Mouse (Mus musculus) liver, embryonic 13.5 days (tissue): ENCODE data around the gene Zfp963. TPM values are rescaled to one million over a fixed set of nuclear protein-coding genes. Genes with fewer than 3 reads are reported as not detected.
A peak's percentile ranks its signal among the peaks of the same experiment; 100 is the strongest.
"Not testable (repeated sequence)": the region's sequence is repeated elsewhere in the genome, so short reads cannot be mapped to it uniquely, and the experiment has no call there.

Experiments
- ATAC-seq: fragments of 200-750 bp; cut with Nextera tagmentation; 2 replicates; pipeline ENCODE4 v1.8.0; 2017; ENCODE audit warnings: low read depth, mild to moderate bottlenecking, moderate number of reproducible peaks, moderate library complexity
- DNase-seq: peaks from one replicate; pipeline ENCODE4 v3.0.0; 2022
- H3K27ac ChIP-seq: fragments of 300-500 bp; sonication (generic); 2 replicates; pipeline ENCODE4 v1.5.1; 2015; ENCODE audit warnings: moderate library complexity, mild to moderate bottlenecking, inconsistent platforms
- H3K27me3 ChIP-seq: fragments of 300-500 bp; sonication (generic); 2 replicates; pipeline ENCODE4 v1.6.1; 2015; ENCODE audit warnings: mild to moderate bottlenecking, inconsistent platforms
- H3K36me3 ChIP-seq: fragments of 300-500 bp; sonication (generic); 2 replicates; pipeline ENCODE4 v1.6.1; 2015; ENCODE audit warnings: mild to moderate bottlenecking, inconsistent platforms
- H3K4me1 ChIP-seq: fragments of 300-500 bp; sonication (generic); replicated peaks from 2 replicates; pipeline ENCODE4 v1.6.1; 2015; ENCODE audit warnings: inconsistent platforms
- H3K4me2 ChIP-seq: fragments of 300-500 bp; sonication (generic); 2 replicates; pipeline ENCODE4 v1.6.1; 2015; ENCODE audit warnings: inconsistent platforms, mild to moderate bottlenecking, moderate library complexity
- H3K4me3 ChIP-seq: fragments of 300-500 bp; sonication (generic); replicated peaks from 2 replicates; pipeline ENCODE4 v1.5.1; 2015; ENCODE audit warnings: mild to moderate bottlenecking, inconsistent platforms
- H3K9ac ChIP-seq: fragments of 300-500 bp; sonication (generic); 2 replicates; pipeline ENCODE4 v1.6.1; 2015; ENCODE audit warnings: mild to moderate bottlenecking, inconsistent platforms
- H3K9me3 ChIP-seq: fragments of 300-500 bp; sonication (generic); replicated peaks from 2 replicates; pipeline ENCODE4 v1.6.1; 2016; ENCODE audit warnings: inconsistent platforms
- WGBS: fragments of 180-500 bp; shearing (Covaris S2); methylation state at CpG from one replicate; pipeline ENCODE4 v1.1.7; 2015; ENCODE audit not compliant: insufficient replicate concordance; 5-methylcytosine and 5-hydroxymethylcytosine counted together
- polyA plus RNA-seq: library from polyadenylated mRNA; unstranded; fragments of >200 nt; fragmentation: Nextera tagmentation; extraction: Ambion mirVana; gene quantifications from 2 replicates; pipeline ENCODE4 v1.2.1, GENCODE M21; 2015

Gene Zfp963
- polyA plus RNA-seq, 1 experiment from 2014 or later = 2.3 TPM

DNA sequence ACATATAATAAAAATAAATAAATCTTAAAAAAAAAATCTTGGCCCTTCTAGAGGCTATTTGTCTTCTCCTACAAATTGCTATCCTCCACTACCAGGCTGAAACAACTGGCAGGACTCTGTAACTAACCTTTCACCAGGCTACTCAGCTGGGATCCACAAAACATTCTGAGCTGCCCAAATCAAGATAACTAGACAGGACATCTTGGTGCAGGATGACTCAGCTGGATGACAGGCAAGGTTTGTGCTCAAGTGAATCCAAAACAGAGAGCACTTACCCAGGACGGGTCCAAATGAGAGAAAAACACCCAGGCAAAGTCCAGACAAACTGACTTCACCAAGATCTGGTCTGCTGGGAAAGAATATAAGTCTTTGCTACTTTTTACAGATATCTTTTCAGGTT, 14.3 kb downstream of the Zfp963 start:
- no peak overlapping the region for H3K9ac ChIP-seq
- 63% methylated on average over 1 of the region's 1 CpGs for WGBS
- no peaks in the 10 kb centered on the region for H3K36me3 ChIP-seq
- no peak overlapping the region for H3K27ac ChIP-seq
- H3K4me2 ChIP-seq = no peak overlapping the region
- 0 out of 2 replicates have a peak, but pooled peaks have one; percentile 41 for ATAC-seq
- no peaks in the 10 kb centered on the region; the same call in 1 of the 2 replicates for H3K4me1 ChIP-seq
- no peak overlapping the region for H3K4me3 ChIP-seq
- H3K27me3 ChIP-seq = no peaks in the 10 kb centered on the region
- DNase-seq = no peak
- no peaks in the 10 kb centered on the region for H3K9me3 ChIP-seq

DNA sequence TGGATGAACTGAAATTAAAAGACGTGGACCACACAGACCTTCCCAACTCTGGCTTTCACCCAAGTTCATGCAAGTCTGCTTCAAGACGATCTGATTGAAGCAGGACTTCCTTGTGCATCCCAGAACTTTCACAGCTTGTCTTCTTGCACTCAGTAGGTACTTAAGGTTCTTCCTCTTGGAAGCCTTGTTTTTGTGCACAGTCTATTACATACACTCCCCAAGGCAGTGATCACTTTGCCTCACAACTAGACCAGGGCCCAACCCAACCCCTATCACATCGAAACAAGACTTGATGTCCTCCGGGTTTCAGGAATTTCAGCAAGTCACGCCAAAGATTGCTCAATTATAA, 32.6 kb downstream of the Zfp963 start:
- 35% methylated on average over 5 of the region's 5 CpGs for WGBS
- no peaks in the 10 kb centered on the region for H3K9me3 ChIP-seq
- ATAC-seq (peak; percentile 5), DNase-seq (no peak)
- peak overlapping the region; percentile 55 for H3K4me3 ChIP-seq
- H3K27me3 ChIP-seq = no peaks in the 10 kb centered on the region
- H3K4me2 ChIP-seq = peak overlapping the region; percentile 71
- H3K4me1 ChIP-seq = peaks cover 27% of the 10 kb centered on the region
- peak overlapping the region; percentile 57 for H3K9ac ChIP-seq
- H3K27ac ChIP-seq = no peak overlapping the region
- H3K36me3 ChIP-seq = peaks cover 17% of the 10 kb centered on the region

DNA sequence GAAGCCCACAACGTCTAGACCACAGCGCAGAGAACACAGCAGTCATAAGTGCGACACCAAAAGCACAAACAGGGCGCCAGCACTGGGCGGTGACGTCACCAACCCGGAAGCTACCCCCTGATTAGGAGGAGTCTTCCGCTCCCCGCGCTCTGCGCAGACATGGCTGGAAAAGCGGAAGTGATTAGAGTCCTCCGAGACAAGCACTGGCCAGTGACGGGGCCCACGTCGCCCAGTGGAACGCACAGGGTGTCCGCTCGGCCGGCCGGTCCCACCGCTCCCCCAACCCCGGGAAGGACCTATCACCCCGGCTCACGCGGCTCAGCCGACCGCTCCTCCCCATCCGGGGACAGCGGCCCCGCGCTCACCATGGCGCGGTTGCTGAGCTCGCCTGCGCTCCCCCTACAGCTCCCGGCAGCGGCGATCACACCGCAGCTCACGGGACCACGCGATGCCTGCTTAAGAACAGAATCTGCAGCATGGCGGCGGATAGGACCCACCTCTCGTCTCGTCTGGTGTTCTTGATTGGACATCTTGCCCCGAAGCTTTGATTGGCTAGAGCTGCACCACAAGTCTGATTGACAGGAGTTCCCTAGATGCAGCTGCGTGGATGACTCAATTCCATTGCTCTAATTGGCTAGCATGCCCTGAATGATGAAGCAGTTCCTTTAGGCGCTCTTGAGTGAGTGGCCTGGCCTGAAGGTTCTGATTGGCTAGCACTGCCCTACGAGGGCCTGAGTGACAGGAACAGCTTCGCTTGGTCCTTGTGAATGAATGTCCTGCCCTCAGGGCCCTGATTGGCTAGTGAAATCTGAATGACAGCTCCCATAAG, 33.2 kb downstream of the Zfp963 start:
- Histone ChIP-seq H3K36me3 (peaks cover 22% of the 10 kb centered on the region), H3K4me2 (peak overlapping the region; percentile 71), H3K4me1 (peaks cover 27% of the 10 kb centered on the region), H3K27me3 (no peaks in the 10 kb centered on the region), H3K9ac (peak overlapping the region; percentile 98), H3K9me3 (no peaks in the 10 kb centered on the region), H3K27ac (peak overlapping the region; percentile 99), H3K4me3 (peak overlapping the region; percentile 96)
- WGBS = under 1% methylated on average over 52 of the region's 52 CpGs
- peak; percentile 95 for DNase-seq
- ATAC-seq = peak; percentile 97

DNA sequence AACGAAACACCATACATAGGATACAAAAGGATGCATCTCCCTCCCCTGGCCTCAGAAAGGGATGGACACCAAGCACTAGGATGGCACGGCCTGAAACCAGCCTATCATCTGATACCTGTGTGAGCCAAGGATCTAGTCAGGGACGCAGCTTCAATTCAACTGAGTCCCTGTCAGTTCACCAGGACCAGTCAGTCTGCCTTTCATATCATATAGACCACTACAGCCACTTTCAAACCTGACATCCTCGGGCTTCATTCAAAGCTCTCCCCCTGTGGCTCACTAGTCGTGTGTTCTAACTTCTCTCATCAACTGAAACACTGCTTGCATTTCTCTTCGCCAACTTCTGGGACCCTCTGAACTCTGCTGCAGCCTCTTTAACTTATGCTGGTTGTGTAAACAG, 34.4 kb downstream of the Zfp963 start:
- Histone ChIP-seq H3K4me1 (peaks cover 27% of the 10 kb centered on the region), H3K36me3 (peaks cover 31% of the 10 kb centered on the region), H3K4me3 (peak overlapping the region; percentile 96), H3K9me3 (no peaks in the 10 kb centered on the region), H3K27me3 (no peaks in the 10 kb centered on the region), H3K4me2 (peak overlapping the region; percentile 63), H3K9ac (peak overlapping the region; percentile 98), H3K27ac (no peak overlapping the region)
- DNase-seq (no peak), ATAC-seq (no peak)
- 72% methylated on average over 6 of the region's 6 CpGs for WGBS

DNA sequence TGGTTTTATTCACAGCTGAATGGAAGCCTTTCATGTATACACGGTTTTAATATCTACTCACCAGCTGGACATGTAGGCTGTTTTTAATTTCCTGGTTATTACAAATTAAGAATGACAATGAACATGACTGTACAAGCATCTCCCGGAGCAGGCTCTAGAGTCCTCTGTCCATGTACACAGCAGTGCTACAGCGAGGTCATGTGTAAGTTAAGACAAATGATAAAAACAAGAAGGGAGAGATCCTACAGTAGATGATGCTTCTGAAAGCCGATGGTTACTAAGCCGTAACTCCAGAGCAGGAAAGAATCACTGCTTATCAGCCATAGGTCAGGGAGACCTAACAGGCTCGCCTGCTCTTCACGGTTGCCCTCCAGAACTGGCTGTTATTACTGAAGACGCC, 36.3 kb downstream of the Zfp963 start:
- no peak overlapping the region for H3K9ac ChIP-seq
- DNase-seq = no peak
- no peaks in the 10 kb centered on the region for H3K9me3 ChIP-seq
- no peak for ATAC-seq
- no peaks in the 10 kb centered on the region for H3K27me3 ChIP-seq
- H3K36me3 ChIP-seq = peaks cover 49% of the 10 kb centered on the region
- H3K4me1 ChIP-seq = peaks cover 27% of the 10 kb centered on the region
- H3K4me2 ChIP-seq = no peak overlapping the region
- 64% methylated on average over 8 of the region's 8 CpGs for WGBS
- H3K27ac ChIP-seq = no peak overlapping the region
- H3K4me3 ChIP-seq = no peak overlapping the region

DNA sequence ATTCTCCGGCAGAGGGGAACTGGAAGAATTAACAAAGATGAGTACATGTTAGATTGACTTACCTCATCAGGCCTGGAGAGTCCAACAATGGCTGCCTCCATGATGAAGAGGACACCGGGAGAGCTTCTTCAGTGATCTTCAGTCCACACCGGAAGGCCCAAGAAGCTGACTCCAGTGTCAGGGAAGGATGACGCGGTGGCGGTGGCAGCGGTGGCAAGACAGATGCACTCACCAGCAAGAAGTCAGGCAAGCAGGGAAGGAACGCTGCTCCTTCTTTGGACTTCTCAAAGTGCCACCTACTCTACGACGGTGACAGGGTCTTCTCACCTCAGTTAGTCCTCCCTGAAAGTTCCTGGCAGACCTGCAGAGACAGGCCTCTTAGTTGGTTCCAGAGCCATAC, 39.1 kb downstream of the Zfp963 start, which contains the start of gene Zfp869:
Gene Zfp869 (minus strand): TSS at position 101 of the 400 bp plus-strand sequence.
- not testable (repeated sequence) for H3K4me3 ChIP-seq, ATAC-seq, DNase-seq, H3K4me2 ChIP-seq, H3K27me3 ChIP-seq, H3K9ac ChIP-seq, H3K9me3 ChIP-seq, H3K27ac ChIP-seq
- Histone ChIP-seq H3K4me1 (peaks cover 22% of the 10 kb centered on the region), H3K36me3 (peaks cover 78% of the 10 kb centered on the region)
- WGBS = 92% methylated on average over 10 of the region's 10 CpGs

DNA sequence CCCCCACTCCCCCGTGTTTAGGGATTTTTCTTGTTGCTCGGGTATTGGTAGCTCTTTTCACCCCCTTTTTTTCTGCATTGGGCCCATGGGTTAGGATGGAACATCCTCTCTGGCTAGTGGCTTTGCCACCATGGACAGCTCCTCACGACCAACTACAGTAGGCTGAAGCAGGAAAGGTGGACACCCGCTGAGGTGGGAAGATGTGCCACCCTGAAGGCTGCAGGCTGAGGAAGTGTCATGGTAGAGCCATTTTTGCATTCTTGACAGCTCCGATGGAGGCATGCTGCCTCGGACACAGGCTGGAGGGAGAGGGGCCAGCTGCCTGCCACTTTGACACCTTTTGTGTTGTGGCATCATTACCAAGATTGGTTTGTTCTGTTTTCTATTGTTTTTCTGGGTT, 48.0 kb downstream of the Zfp963 start:
- Histone ChIP-seq H3K27me3 (no peaks in the 10 kb centered on the region), H3K27ac (no peak overlapping the region), H3K4me3 (no peak overlapping the region), H3K9me3 (no peaks in the 10 kb centered on the region), H3K36me3 (peaks cover 40% of the 10 kb centered on the region), H3K4me1 (no peaks in the 10 kb centered on the region), H3K9ac (no peak overlapping the region), H3K4me2 (no peak overlapping the region)
- ATAC-seq = no peak
- WGBS = 59% methylated on average over 6 of the region's 6 CpGs
- DNase-seq = no peak

Other genes with a start within 250 kb of the Zfp963 start
- not detected in 2 replicates for gene Gm7697, start 227.0 kb downstream of the Zfp963 start, polyA plus RNA-seq
- 7.5 and 9.4 TPM in 2 replicates for gene Zfp868, start 124.4 kb downstream of the Zfp963 start, polyA plus RNA-seq
- gene Zfp964, start 95.5 kb downstream of the Zfp963 start, polyA plus RNA-seq = 0.27 and 0.37 TPM in 2 replicates
- gene Zfp869, start 39.2 kb downstream of the Zfp963 start, polyA plus RNA-seq = 12.3 and 14.0 TPM in 2 replicates
- 0.28 and 0.63 TPM in 2 replicates for gene Gm20422, start 24.9 kb upstream of the Zfp963 start, polyA plus RNA-seq
- 20.1 and 22.0 TPM in 2 replicates for gene Atp13a1, start 41.2 kb upstream of the Zfp963 start, polyA plus RNA-seq
- gene Zfp866, start 41.2 kb upstream of the Zfp963 start, polyA plus RNA-seq = 7.2 and 8.3 TPM in 2 replicates
- 4.7 and 5.0 TPM in 2 replicates for gene Gmip, start 58.7 kb upstream of the Zfp963 start, polyA plus RNA-seq
- gene Lpar2, start 72.5 kb upstream of the Zfp963 start, polyA plus RNA-seq = 0.07 and 0.09 TPM in 2 replicates
- gene Pbx4, start 82.5 kb upstream of the Zfp963 start, polyA plus RNA-seq = 2.4 and 2.8 TPM in 2 replicates
- 0.03 and 0.09 TPM in 2 replicates for gene Cilp2, start 137.7 kb upstream of the Zfp963 start, polyA plus RNA-seq
- 2.4 and 2.5 TPM in 2 replicates for gene Tssk6, start 152.2 kb upstream of the Zfp963 start, polyA plus RNA-seq
- 109 and 114 TPM in 2 replicates for gene Ndufa13, start 152.6 kb upstream of the Zfp963 start, polyA plus RNA-seq
- gene Yjefn3, start 152.7 kb upstream of the Zfp963 start, polyA plus RNA-seq = 0.74 and 0.81 TPM in 2 replicates
- 27.1 and 27.8 TPM in 2 replicates for gene Gatad2a, start 246.4 kb upstream of the Zfp963 start, polyA plus RNA-seq